Mouse (Mus musculus) liver, postnatal 0 days (tissue): ENCODE measurements around the gene Tmem259.

Experiments used
- CTCF ChIP-seq: sonication (generic); IDR thresholded peaks from 2 replicates; pipeline ENCODE4 v1.5.1; 2016; ENCODE audit warnings: antibody characterized with exemption, low read depth
- EP300 ChIP-seq: IDR thresholded peaks from 2 replicates; pipeline ENCODE4 v1.6.1; 2016; ENCODE audit warnings: antibody characterized with exemption, low read depth, mild to moderate bottlenecking

DNA sequence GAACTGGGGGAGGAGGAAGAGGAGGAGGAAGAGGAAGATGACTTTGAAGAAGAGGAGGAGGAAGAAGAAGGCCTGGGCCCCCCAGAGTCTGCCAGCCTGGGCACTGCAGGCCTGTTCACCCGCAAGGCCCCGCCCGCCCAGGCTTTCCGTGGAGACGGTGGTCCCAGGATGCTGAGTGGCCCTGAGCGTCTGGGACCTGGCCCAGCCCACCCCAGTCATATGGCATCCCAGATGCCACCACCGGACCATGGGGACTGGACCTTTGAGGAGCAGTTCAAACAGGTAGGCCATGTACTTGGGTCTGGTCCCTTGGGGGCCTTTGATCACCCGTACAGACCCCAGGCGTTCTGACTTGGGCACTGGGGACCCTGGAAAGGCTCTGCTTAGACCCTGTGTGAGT, 52.3 kb downstream of the Tmem259 start:
- TF ChIP-seq CTCF (no peak), EP300 (no peak)
